Mouse (Mus musculus): ENCODE measurements at regions not wholly inside any gene's neighbourhood (a gene's known extent, or its start where the extent isn't known, plus 50 kb on each side); places are given as distances from the start of the nearest gene placed in this dataset.
A peak's percentile ranks its signal among the peaks of the same experiment; 100 is the strongest.
"Not testable (repeated sequence)": the region's sequence is repeated elsewhere in the genome, so short reads cannot be mapped to it uniquely, and the experiment has no call there.

DNA sequence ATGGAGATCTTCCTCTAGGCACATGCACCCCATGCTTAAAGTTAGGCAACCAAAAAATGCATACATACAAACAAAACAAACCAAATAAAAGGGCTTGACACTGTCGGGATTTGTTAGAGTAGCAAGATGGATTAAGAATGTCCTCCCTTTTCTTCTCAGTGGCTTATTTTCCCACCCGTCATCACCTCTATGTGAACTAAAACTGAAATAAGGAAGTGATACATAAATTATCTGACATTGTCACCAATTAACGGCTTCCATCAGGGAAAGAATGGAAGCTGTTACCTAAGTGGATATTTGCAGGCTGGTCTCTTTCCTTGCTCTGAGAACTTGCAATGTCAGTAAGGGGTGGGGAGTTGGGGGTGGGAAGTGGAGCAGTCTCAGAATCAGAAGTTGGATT, 541.5 kb downstream of the Diaph3 start:
- Histone ChIP-seq H3K9ac (replicated peaks) (no peak overlapping the region), H3K4me3 (no peak overlapping the region), H3K4me1 (no peaks in the 10 kb centered on the region), H3K27ac (replicated peaks) (no peak overlapping the region), H3K4me2 (replicated peaks) (no peak overlapping the region), H3K36me3 (no peaks in the 10 kb centered on the region), H3K27me3 (no peaks in the 10 kb centered on the region), H3K9me3 (no peaks in the 10 kb centered on the region)
- WGBS: 63% methylated on average over 3 of the region's 3 CpGs
- ATAC-seq (replicated peaks): no peak

GRCm38 (mm10) chr14:86588525-86588924, 552.5 kb downstream of the Diaph3 start:
- 92% methylated on average over 2 of the region's 2 CpGs for WGBS
- H3K4me2 ChIP-seq (replicated peaks): no peak overlapping the region
- H3K9me3 ChIP-seq: no peaks in the 10 kb centered on the region
- no peak overlapping the region for H3K4me3 ChIP-seq
- no peak for ATAC-seq (replicated peaks)
- no peaks in the 10 kb centered on the region for H3K36me3 ChIP-seq
- no peaks in the 10 kb centered on the region for H3K4me1 ChIP-seq
- no peak overlapping the region for H3K27ac ChIP-seq (replicated peaks)
- H3K27me3 ChIP-seq: no peaks in the 10 kb centered on the region
- H3K9ac ChIP-seq (replicated peaks): no peak overlapping the region

DNA sequence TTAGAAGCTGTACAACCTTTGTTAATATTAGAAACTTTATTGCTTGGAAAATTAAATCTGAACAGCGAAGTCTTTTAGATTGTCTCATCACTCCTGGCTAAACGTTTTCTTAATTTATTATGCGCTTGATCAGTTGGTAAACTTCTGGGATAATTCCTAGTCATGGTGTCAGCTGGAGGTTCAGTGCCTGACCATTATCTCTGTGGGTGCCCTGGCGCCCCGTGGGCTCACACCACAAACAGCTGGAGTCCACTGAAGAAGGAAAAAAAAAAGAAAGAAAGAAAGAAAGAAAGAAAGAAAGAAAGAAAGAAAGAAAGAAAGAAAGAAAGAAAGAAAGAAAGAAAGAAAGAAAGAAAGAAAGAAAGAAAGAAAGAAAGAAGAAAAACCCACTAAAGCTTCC, 555.1 kb downstream of the Diaph3 start:
- not testable (repeated sequence) for H3K4me1 ChIP-seq; ATAC-seq (replicated peaks); H3K9me3 ChIP-seq; H3K27me3 ChIP-seq; H3K27ac ChIP-seq (replicated peaks); H3K36me3 ChIP-seq; H3K4me3 ChIP-seq; H3K9ac ChIP-seq (replicated peaks); H3K4me2 ChIP-seq (replicated peaks)
- 36% methylated on average over 5 of the region's 5 CpGs for WGBS

GRCm38 (mm10) chr14:86562728-86563127, 578.3 kb downstream of the Diaph3 start:
- ATAC-seq (replicated peaks): no peak
- Histone ChIP-seq H3K27ac (replicated peaks) (no peak overlapping the region), H3K9me3 (no peaks in the 10 kb centered on the region), H3K36me3 (no peaks in the 10 kb centered on the region), H3K4me2 (replicated peaks) (no peak overlapping the region), H3K27me3 (no peaks in the 10 kb centered on the region), H3K4me3 (no peak overlapping the region), H3K9ac (replicated peaks) (no peak overlapping the region), H3K4me1 (no peaks in the 10 kb centered on the region)
- WGBS: 55% methylated on average over 2 of the region's 2 CpGs

DNA sequence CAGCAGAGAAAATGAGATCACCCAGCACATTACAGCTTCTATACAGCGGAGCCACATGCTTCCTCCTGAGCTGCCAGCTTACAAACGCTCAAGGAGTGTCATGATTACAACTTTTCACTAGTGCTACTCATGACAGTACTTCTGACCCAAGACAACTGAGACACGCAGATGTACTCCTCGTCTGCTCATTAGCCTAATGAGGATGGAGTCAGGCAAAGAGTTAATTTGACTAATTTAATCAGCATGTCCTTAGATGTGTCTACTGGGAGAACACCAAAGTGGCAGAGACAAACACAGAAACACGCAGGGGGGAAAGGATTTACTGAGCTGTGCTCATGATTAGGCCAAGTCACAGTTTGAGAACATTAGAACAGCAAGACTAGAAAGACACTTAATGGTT, 603.0 kb downstream of the Diaph3 start:
- Histone ChIP-seq H3K27ac (replicated peaks) (no peak overlapping the region), H3K4me1 (no peaks in the 10 kb centered on the region), H3K9me3 (no peaks in the 10 kb centered on the region), H3K4me3 (no peak overlapping the region), H3K36me3 (no peaks in the 10 kb centered on the region), H3K9ac (replicated peaks) (no peak overlapping the region), H3K27me3 (no peaks in the 10 kb centered on the region), H3K4me2 (replicated peaks) (no peak overlapping the region)
- 30% methylated on average over 5 of the region's 5 CpGs for WGBS
- ATAC-seq (replicated peaks): no peak; the same call in 1 of the 2 replicates

DNA sequence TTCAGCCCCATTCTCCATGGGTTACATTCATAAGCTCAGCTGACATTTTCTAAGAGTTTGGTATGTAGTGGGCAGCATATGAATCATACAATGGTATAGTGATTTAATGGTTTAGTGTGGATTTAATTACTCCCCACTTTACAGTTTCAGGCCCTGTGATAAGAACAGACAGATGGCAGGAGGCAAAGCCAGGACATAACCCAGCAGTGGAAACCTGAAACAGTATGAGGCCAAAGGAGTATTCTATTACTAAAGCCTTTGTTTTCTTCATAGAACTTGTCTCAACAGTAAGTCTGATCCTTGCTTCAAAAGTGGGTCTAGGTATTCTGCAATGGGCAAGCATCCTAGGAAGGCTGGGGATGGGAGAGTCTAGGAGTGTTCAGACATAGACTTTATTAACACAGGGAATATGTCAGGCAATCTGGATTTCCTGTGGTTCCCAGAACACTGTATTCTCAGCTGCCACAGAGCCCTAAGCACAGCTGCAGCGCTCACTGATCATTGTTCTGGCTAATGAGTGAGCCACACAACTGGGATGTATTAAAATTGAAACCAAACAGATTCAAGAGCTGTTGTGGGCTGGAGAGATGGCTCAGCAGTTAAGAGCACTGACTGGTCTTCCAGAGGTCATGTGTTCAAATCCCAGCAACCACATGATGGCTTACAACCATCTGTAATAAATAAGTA, 604.6 kb downstream of the Diaph3 start:
- Histone ChIP-seq H3K9me3 (no peaks in the 10 kb centered on the region), H3K4me2 (replicated peaks) (no peak overlapping the region), H3K9ac (replicated peaks) (no peak overlapping the region), H3K27me3 (no peaks in the 10 kb centered on the region), H3K4me1 (no peaks in the 10 kb centered on the region), H3K27ac (replicated peaks) (no peak overlapping the region), H3K4me3 (no peak overlapping the region), H3K36me3 (no peaks in the 10 kb centered on the region)
- no peak for ATAC-seq (replicated peaks)
- WGBS: 64% methylated on average over 1 of the region's 1 CpGs

DNA sequence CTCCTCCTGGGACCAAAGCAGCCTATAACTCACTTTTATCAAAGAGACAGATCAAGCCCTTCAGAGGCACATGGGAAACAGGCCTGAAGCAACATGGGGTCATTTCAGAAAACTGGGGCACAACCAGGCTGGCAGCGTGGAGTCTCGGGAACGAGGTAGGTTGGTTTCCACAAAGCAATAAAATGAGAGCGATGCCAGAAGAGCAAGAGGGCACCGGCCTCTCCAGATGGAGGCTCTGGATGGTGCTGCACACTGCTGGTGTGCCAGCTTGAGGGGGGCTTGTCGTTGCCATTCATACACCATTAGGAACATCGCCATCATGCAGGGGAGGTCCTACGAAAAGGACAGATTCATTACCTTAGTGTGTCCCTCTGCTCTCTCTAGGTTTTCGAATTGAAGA, 630.6 kb downstream of the Diaph3 start:
- no peaks in the 10 kb centered on the region for H3K27me3 ChIP-seq
- H3K9ac ChIP-seq (replicated peaks): no peak overlapping the region
- H3K4me1 ChIP-seq: no peaks in the 10 kb centered on the region
- no peaks in the 10 kb centered on the region for H3K36me3 ChIP-seq
- no peaks in the 10 kb centered on the region for H3K9me3 ChIP-seq
- ATAC-seq (replicated peaks): no peak
- WGBS: 87% methylated on average over 9 of the region's 9 CpGs
- no peak overlapping the region for H3K4me3 ChIP-seq
- no peak overlapping the region for H3K27ac ChIP-seq (replicated peaks)
- H3K4me2 ChIP-seq (replicated peaks): no peak overlapping the region

DNA sequence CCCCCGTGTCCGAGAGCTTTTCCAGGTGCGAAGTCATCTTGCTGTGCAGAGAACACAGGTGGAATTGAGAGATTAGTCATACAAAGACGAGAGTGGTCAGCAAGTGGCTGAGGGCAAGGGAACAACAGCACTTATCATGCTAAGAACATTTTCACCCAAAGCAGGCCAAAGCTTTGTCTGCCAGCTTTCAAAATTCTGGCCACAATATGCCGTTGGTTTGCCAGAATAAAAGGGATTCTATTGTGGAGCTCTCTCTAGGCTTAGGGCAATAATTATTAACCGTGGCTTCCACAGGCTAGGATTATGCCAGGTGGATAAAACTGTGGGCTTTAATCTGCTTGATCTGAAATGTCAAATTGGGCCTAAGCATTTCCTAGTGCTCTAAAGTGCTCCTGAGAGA, 631.3 kb downstream of the Diaph3 start:
- H3K9ac ChIP-seq (replicated peaks): no peak overlapping the region
- 71% methylated on average over 6 of the region's 6 CpGs for WGBS

DNA sequence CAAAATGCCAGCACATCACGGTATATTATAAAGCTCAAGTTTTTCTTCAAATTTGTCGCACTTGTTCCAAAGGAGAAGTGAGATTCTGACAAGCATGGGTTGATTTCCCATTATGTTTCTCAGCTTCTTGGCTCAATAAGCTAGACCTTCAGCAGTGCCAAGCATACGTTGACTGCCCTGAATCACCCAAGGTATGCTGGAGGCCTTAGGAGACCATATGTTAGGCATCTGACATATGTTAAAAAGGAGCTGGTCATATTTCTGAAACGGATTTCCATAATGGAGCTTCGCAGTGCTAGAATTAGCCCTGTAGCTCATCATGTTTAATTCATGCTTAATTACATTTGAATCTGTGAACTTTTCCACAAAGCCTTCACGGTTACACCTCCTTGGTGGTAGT, 634.7 kb downstream of the Diaph3 start:
- H3K27me3 ChIP-seq: no peaks in the 10 kb centered on the region
- no peaks in the 10 kb centered on the region for H3K4me1 ChIP-seq
- 48% methylated on average over 6 of the region's 6 CpGs for WGBS
- no peaks in the 10 kb centered on the region for H3K9me3 ChIP-seq
- no peak overlapping the region for H3K9ac ChIP-seq (replicated peaks)
- no peak overlapping the region for H3K27ac ChIP-seq (replicated peaks)
- ATAC-seq (replicated peaks): peak; percentile 79
- H3K4me2 ChIP-seq (replicated peaks): no peak overlapping the region
- no peak overlapping the region for H3K4me3 ChIP-seq
- no peaks in the 10 kb centered on the region for H3K36me3 ChIP-seq

More for the DNA sequence above, 631.3 kb downstream of the Diaph3 start:
- no peaks in the 10 kb centered on the region for H3K9me3 ChIP-seq
- no peak overlapping the region for H3K27ac ChIP-seq (replicated peaks)
- ATAC-seq (replicated peaks): no peak
- H3K4me2 ChIP-seq (replicated peaks): no peak overlapping the region
- H3K36me3 ChIP-seq: no peaks in the 10 kb centered on the region
- H3K4me1 ChIP-seq: no peaks in the 10 kb centered on the region
- no peaks in the 10 kb centered on the region for H3K27me3 ChIP-seq
- H3K4me3 ChIP-seq: no peak overlapping the region

GRCm38 (mm10) chr14:86490826-86491225, 650.2 kb downstream of the Diaph3 start:
- Histone ChIP-seq H3K4me2 (replicated peaks) (no peak overlapping the region), H3K4me1 (peaks cover 18% of the 10 kb centered on the region), H3K9me3 (no peaks in the 10 kb centered on the region), H3K36me3 (no peaks in the 10 kb centered on the region), H3K27ac (replicated peaks) (no peak overlapping the region), H3K9ac (replicated peaks) (no peak overlapping the region), H3K27me3 (no peaks in the 10 kb centered on the region), H3K4me3 (no peak overlapping the region)
- WGBS: 86% methylated on average over 4 of the region's 4 CpGs
- ATAC-seq (replicated peaks): no peak

- 58% methylated on average over 13 of the region's 13 CpGs for WGBS
- 0 out of 2 replicates have a peak, but pooled peaks have one; percentile 39 for ATAC-seq (replicated peaks)
- Histone ChIP-seq H3K27ac (replicated peaks) (peak overlapping the region; percentile 65), H3K4me3 (no peak overlapping the region), H3K4me1 (peaks cover 18% of the 10 kb centered on the region), H3K36me3 (no peaks in the 10 kb centered on the region), H3K9ac (replicated peaks) (no peak overlapping the region), H3K27me3 (no peaks in the 10 kb centered on the region), H3K9me3 (no peaks in the 10 kb centered on the region), H3K4me2 (replicated peaks) (no peak overlapping the region)
Measured at GRCm38 (mm10) chr14:86489872-86490631, 651.0 kb downstream of the Diaph3 start.

DNA sequence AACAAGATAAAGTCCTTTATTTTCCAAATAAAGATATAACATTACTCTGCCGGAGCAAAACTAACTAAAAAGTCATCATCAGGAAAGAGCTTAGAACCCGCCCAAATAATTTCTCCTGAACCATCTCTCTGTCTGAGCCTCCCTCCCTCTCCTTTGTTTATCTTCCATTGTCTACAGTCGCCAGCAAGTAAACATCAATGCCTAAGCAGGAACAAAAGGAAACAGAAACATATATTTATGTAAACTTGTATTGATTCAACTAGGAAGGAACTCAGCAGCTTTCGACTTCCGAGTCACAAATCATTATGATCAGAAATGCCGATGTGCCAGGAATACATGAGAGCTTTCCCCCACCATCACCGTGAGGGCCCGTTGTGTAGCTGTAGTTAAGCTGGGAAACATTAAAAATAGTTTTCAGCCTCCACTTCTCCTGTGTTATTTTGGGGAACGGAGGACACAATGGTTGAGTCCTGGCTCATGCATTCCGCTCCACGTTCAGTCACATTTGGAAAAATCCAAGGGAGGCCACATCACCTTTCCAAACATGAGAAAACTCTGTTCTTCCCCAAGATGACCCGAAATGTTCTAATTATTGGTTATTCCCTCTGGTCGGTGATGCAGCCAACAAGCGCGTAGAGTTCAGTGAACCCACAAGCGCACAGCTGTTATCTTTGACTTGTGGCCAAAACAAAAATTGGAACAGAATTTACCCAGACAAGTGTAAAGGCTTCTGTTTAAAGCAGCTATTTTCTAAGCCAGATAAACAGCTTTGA, 651.8 kb downstream of the Diaph3 start:
- Histone ChIP-seq H3K9ac (replicated peaks) (no peak overlapping the region), H3K4me2 (replicated peaks) (no peak overlapping the region), H3K27me3 (no peaks in the 10 kb centered on the region), H3K9me3 (no peaks in the 10 kb centered on the region), H3K27ac (replicated peaks) (peak overlapping the region; percentile 65), H3K36me3 (no peaks in the 10 kb centered on the region), H3K4me1 (peaks cover 18% of the 10 kb centered on the region), H3K4me3 (no peak overlapping the region)
- 70% methylated on average over 16 of the region's 16 CpGs for WGBS
- ATAC-seq (replicated peaks): peak; percentile 74; the same call in 1 of the 2 replicates
